Mouse (Mus musculus): Measurements from ENCODE around the gene Tnfsfm13. TPM values are rescaled to one million over a fixed set of nuclear protein-coding genes. Genes with fewer than 3 reads are reported as not detected.

The Tnfsfm13 gene
- total and polyA plus RNA-seq, 3 experiments, result 0.08 TPM; not detected in 2

DNA sequence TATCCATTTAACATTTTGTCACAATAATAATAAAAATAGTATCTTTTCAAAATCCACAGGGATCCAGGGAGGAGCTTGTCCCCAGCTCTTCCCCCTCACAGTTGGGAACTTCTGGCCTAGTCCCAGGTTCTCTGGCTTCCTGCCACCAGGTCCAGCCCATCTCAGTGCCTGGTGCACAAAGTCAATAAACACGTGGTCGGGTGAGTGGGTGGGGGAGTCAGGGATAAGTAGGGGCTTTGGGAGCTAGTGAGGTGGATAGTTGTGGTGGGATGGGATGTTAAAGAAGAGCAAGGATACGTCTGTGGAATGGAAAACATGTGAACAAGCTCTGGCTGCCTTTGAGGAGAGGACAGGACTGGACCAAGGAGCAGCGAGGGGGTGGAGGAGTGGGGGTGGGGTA, 9.5 kb downstream of the Tnfsfm13 start:
- Histone ChIP-seq H3K4me1 (ENCODE audit: control insufficient read depth in 1 of 2, insufficient read depth in 2 of 2) (peaks cover 4 to 29% of the 10 kb centered on the region in 2 experiments), H3K79me2 (replicated peaks; ENCODE audit: control insufficient read depth, extremely low read depth, insufficient read depth, poor library complexity, severe bottlenecking) (peaks cover 3% of the 10 kb centered on the region), H3K27ac (ENCODE audit: insufficient read depth, low read depth) (no peak overlapping the region), H3K9ac (ENCODE audit: insufficient read depth, low read depth) (no peak overlapping the region), H3K4me2 (ENCODE audit: insufficient read depth, low read depth, poor library complexity, severe bottlenecking) (no peak overlapping the region), H3K4me3 (replicated peaks in 1 of 3; ENCODE audit: low read depth in 2 of 3, low read length in 2 of 3, poor library complexity in 1 of 3) (no peak overlapping the region), H3K36me3 (replicated peaks in 1 of 2; ENCODE audit: control insufficient read depth in 1 of 2, insufficient read depth in 1 of 2, low read length in 1 of 2) (no peaks in the 10 kb centered on the region), H3K9me3 (replicated peaks; ENCODE audit: low read length) (no peaks in the 10 kb centered on the region), H3K27me3 (replicated peaks) (no peaks in the 10 kb centered on the region)
- dilution Hi-C loops (cut with MboI; ENCODE audit: extremely low pct_ligation_motif_present, extremely low pct_unique_long_range_greater_than_20kb, low sequenced_read_pairs) (no loop called here), in situ Hi-C loops (cut with MboI; ENCODE audit: low pct_ligation_motif_present, low pct_unique_long_range_greater_than_20kb, low sequenced_read_pairs) (loop anchor here (10.0 kb wide), 1 partner anchor 58 kb away; no protein-coding TSS in a partner anchor)
- DNase-seq (ENCODE audit: extremely low read depth), result no peak
- TF ChIP-seq GABPA (IDR thresholded peaks at IDR 0.05; ENCODE audit: insufficient replicate concordance, low read depth, low read length), result no peak
- no peak for TF ChIP-seq POLR2AphosphoS2 (IDR thresholded peaks at IDR 0.05; ENCODE audit: low read depth, low read length)
- no peak for TF ChIP-seq MEF2A (IDR thresholded peaks at IDR 0.05; ENCODE audit: borderline replicate concordance, low read depth, low read length)
- TF ChIP-seq MAFK (IDR thresholded peaks at IDR 0.05; ENCODE audit: insufficient replicate concordance, low read length), result no peak
- TF ChIP-seq UBTF (IDR thresholded peaks at IDR 0.05; ENCODE audit: low read depth, low read length), result no peak
- no peak for TF ChIP-seq ZMIZ1 (IDR thresholded peaks at IDR 0.05; ENCODE audit: low read depth, low read length)
- no peak for TF ChIP-seq JUND (conservative IDR thresholded peaks at IDR 0.05; ENCODE audit: low read depth, low read length)
- TF ChIP-seq ELF1 (IDR thresholded peaks at IDR 0.05; ENCODE audit: low read depth, low read length), result no peak
- TF ChIP-seq E2F4 (IDR thresholded peaks at IDR 0.05; ENCODE audit: insufficient replicate concordance, low read depth, low read length), result no peak
- TF ChIP-seq NELFE (IDR thresholded peaks at IDR 0.05; ENCODE audit: low read depth, low read length), result no peak
- TF ChIP-seq ZC3H11A (IDR thresholded peaks at IDR 0.05; ENCODE audit: low read depth, low read length), result no peak
- TF ChIP-seq TCF12 (IDR thresholded peaks at IDR 0.05; ENCODE audit: low read depth, low read length), result no peak
- TF ChIP-seq PAX5 (IDR thresholded peaks at IDR 0.05; ENCODE audit: low read length), result no peak
- no peak for TF ChIP-seq JUN (IDR thresholded peaks at IDR 0.05; ENCODE audit: insufficient read depth, low read depth, low read length)
- no peak for TF ChIP-seq CTCF (conservative IDR thresholded peaks at IDR 0.05 in 1 of 2, IDR thresholded peaks at IDR 0.05 in 1 of 2; ENCODE audit: low read depth in 2 of 2, low read length in 2 of 2)
- no peak for TF ChIP-seq POLR2A (IDR thresholded peaks at IDR 0.05; ENCODE audit: low read depth, low read length)
- TF ChIP-seq BHLHE40 (IDR thresholded peaks at IDR 0.05; ENCODE audit: low read depth, low read length), result no peak
- no peak for TF ChIP-seq CHD2 (IDR thresholded peaks at IDR 0.05; ENCODE audit: low read length)
- TF ChIP-seq IRF4 (IDR thresholded peaks at IDR 0.05; ENCODE audit: low read depth, low read length), result no peak

- Histone ChIP-seq H3K9ac (ENCODE audit: insufficient read depth, low read depth) (no peak within 1 kb of the TSS), H3K36me3 (replicated peaks in 1 of 2; ENCODE audit: control insufficient read depth in 1 of 2, insufficient read depth in 1 of 2, low read length in 1 of 2) (no peaks in the 10 kb centered on the region), H3K79me2 (replicated peaks; ENCODE audit: control insufficient read depth, extremely low read depth, insufficient read depth, poor library complexity, severe bottlenecking) (peaks cover 10% of the 10 kb centered on the region), H3K4me1 (ENCODE audit: control insufficient read depth in 1 of 2, insufficient read depth in 2 of 2) (peaks cover 4 to 29% of the 10 kb centered on the region in 2 experiments), H3K27me3 (replicated peaks) (no peaks in the 10 kb centered on the region), H3K4me3 (replicated peaks in 1 of 3; ENCODE audit: low read depth in 2 of 3, low read length in 2 of 3, poor library complexity in 1 of 3) (no peak within 1 kb of the TSS), H3K27ac (ENCODE audit: insufficient read depth, low read depth) (no peak within 1 kb of the TSS), H3K9me3 (replicated peaks; ENCODE audit: low read length) (no peaks in the 10 kb centered on the region), H3K4me2 (ENCODE audit: insufficient read depth, low read depth, poor library complexity, severe bottlenecking) (no peak within 1 kb of the TSS)
- in situ Hi-C loops (cut with MboI; ENCODE audit: low pct_ligation_motif_present, low pct_unique_long_range_greater_than_20kb, low sequenced_read_pairs) (loop anchor here (10.0 kb wide), 1 partner anchor 59 kb away; no protein-coding TSS in a partner anchor), dilution Hi-C loops (cut with MboI; ENCODE audit: extremely low pct_ligation_motif_present, extremely low pct_unique_long_range_greater_than_20kb, low sequenced_read_pairs) (no loop called here)
- no peak for TF ChIP-seq GABPA (IDR thresholded peaks at IDR 0.05; ENCODE audit: insufficient replicate concordance, low read depth, low read length)
- TF ChIP-seq USF2 (conservative IDR thresholded peaks at IDR 0.05; ENCODE audit: low read depth, low read length), result no peak
- no peak for TF ChIP-seq POLR2A (IDR thresholded peaks at IDR 0.05; ENCODE audit: low read depth, low read length)
- no peak for TF ChIP-seq MEF2A (IDR thresholded peaks at IDR 0.05; ENCODE audit: borderline replicate concordance, low read depth, low read length)
- TF ChIP-seq EP300 (IDR thresholded peaks at IDR 0.05; ENCODE audit: low read length), result no peak
- no peak for TF ChIP-seq ZC3H11A (IDR thresholded peaks at IDR 0.05; ENCODE audit: low read depth, low read length)
- TF ChIP-seq ETS1 (conservative IDR thresholded peaks at IDR 0.05; ENCODE audit: low read depth, low read length), result no peak
- no peak for TF ChIP-seq MAZ (IDR thresholded peaks at IDR 0.05; ENCODE audit: low read depth, low read length)
- no peak for TF ChIP-seq E2F4 (IDR thresholded peaks at IDR 0.05; ENCODE audit: insufficient replicate concordance, low read depth, low read length)
- no peak for TF ChIP-seq CTCF (conservative IDR thresholded peaks at IDR 0.05 in 1 of 2, IDR thresholded peaks at IDR 0.05 in 1 of 2; ENCODE audit: low read depth in 2 of 2, low read length in 2 of 2)
- no peak for TF ChIP-seq RAD21 (IDR thresholded peaks at IDR 0.05; ENCODE audit: low read depth, low read length)
- no peak for TF ChIP-seq USF1 (IDR thresholded peaks at IDR 0.05; ENCODE audit: low read depth, low read length)
- no peak for TF ChIP-seq PAX5 (IDR thresholded peaks at IDR 0.05; ENCODE audit: low read length)
- DNase-seq (ENCODE audit: extremely low read depth), result no peak
Measured at GRCm38 (mm10) chr11:69685526-69686148, 10.3 kb downstream of the Tnfsfm13 start, which contains the start of gene Tnfsf13. Gene Tnfsf13 (minus strand): TSS chr11:69685784.

All from CH12.LX (cell line).